Mouse (Mus musculus): ENCODE measurements around the gene Fam98a. TPM values are rescaled to one million over a fixed set of nuclear protein-coding genes. Genes with fewer than 3 reads are reported as not detected.

Fam98a gene
- polyA plus RNA-seq (2016; fragmentation: Nextera tagmentation; extraction: Ambion mirVana), result 26.4 and 28.8 TPM in 2 replicates

GRCm38 (mm10) chr17:75551512-75552400, at the start of gene Fam98a:
Gene Fam98a, minus strand, starts transcription at chr17:75551946.
- peaks cover 16% of the 10 kb centered on the region for H3K36me3 ChIP-seq
- H3K4me3 ChIP-seq, result peak within 1 kb of the TSS; percentile 89
- no peaks in the 10 kb centered on the region for H3K27me3 ChIP-seq (ENCODE audit: insufficient read depth, poor library complexity, severe bottlenecking)
- DNase-seq (ENCODE audit: low spot score), result peak; percentile 100
- under 1% methylated on average over 56 of the region's 56 CpGs for WGBS
- peak within 1 kb of the TSS; percentile 94 for H3K27ac ChIP-seq
- H3K4me1 ChIP-seq, result peaks cover 5% of the 10 kb centered on the region; the same call in 1 of the 2 replicates
- no peaks in the 10 kb centered on the region for H3K9me3 ChIP-seq

GRCm38 (mm10) chr17:75598652-75599051, 46.9 kb upstream of the Fam98a start:
- no peak for DNase-seq (ENCODE audit: low spot score)
- Histone ChIP-seq H3K27me3 (ENCODE audit: insufficient read depth, poor library complexity, severe bottlenecking) (no peaks in the 10 kb centered on the region), H3K4me3 (no peak overlapping the region), H3K36me3 (no peaks in the 10 kb centered on the region), H3K9me3 (no peaks in the 10 kb centered on the region), H3K27ac (no peak overlapping the region), H3K4me1 (no peaks in the 10 kb centered on the region)
- WGBS, result 79% methylated on average over 3 of the region's 3 CpGs

- H3K4me1 ChIP-seq, result no peaks in the 10 kb centered on the region
- WGBS, result 78% methylated on average over 1 of the region's 1 CpGs
Observed at GRCm38 (mm10) chr17:75582738-75583137, 31.0 kb upstream of the Fam98a start.

GRCm38 (mm10) chr17:75575608-75576007, 23.9 kb upstream of the Fam98a start:
- Histone ChIP-seq H3K27ac (no peak overlapping the region), H3K9me3 (no peaks in the 10 kb centered on the region), H3K36me3 (no peaks in the 10 kb centered on the region), H3K27me3 (ENCODE audit: insufficient read depth, poor library complexity, severe bottlenecking) (no peaks in the 10 kb centered on the region), H3K4me1 (no peaks in the 10 kb centered on the region), H3K4me3 (no peak overlapping the region)
- 56% methylated on average over 7 of the region's 7 CpGs for WGBS
- no peak for DNase-seq (ENCODE audit: low spot score)

More at GRCm38 (mm10) chr17:75582738-75583137, 31.0 kb upstream of the Fam98a start:
- H3K4me3 ChIP-seq, result no peak overlapping the region
- no peak for DNase-seq (ENCODE audit: low spot score)
- H3K36me3 ChIP-seq, result no peaks in the 10 kb centered on the region
- no peaks in the 10 kb centered on the region for H3K27me3 ChIP-seq (ENCODE audit: insufficient read depth, poor library complexity, severe bottlenecking)
- no peak overlapping the region for H3K27ac ChIP-seq
- no peaks in the 10 kb centered on the region for H3K9me3 ChIP-seq

- DNase-seq (ENCODE audit: low spot score), result no peak
- WGBS, result 82% methylated on average over 2 of the region's 2 CpGs
Observed at GRCm38 (mm10) chr17:75558041-75558440, 6.3 kb upstream of the Fam98a start.

GRCm38 (mm10) chr17:75557031-75557430, 5.3 kb upstream of the Fam98a start:
- no peaks in the 10 kb centered on the region for H3K27me3 ChIP-seq (ENCODE audit: insufficient read depth, poor library complexity, severe bottlenecking)
- no peaks in the 10 kb centered on the region for H3K36me3 ChIP-seq
- no peak overlapping the region for H3K4me3 ChIP-seq
- H3K9me3 ChIP-seq, result no peaks in the 10 kb centered on the region
- H3K27ac ChIP-seq, result no peak overlapping the region
- H3K4me1 ChIP-seq, result no peaks in the 10 kb centered on the region
- 71% methylated on average over 3 of the region's 3 CpGs for WGBS
- no peak for DNase-seq (ENCODE audit: low spot score)

More at GRCm38 (mm10) chr17:75558041-75558440, 6.3 kb upstream of the Fam98a start:
- Histone ChIP-seq H3K27me3 (ENCODE audit: insufficient read depth, poor library complexity, severe bottlenecking) (no peaks in the 10 kb centered on the region), H3K4me3 (no peak overlapping the region), H3K36me3 (no peaks in the 10 kb centered on the region), H3K9me3 (no peaks in the 10 kb centered on the region), H3K4me1 (no peaks in the 10 kb centered on the region), H3K27ac (no peak overlapping the region)

- H3K27ac ChIP-seq, result peak overlapping the region; percentile 94
- DNase-seq (ENCODE audit: low spot score), result no peak
- peaks cover 25% of the 10 kb centered on the region for H3K36me3 ChIP-seq
- WGBS, result 38% methylated on average over 11 of the region's 11 CpGs
- peaks cover 5% of the 10 kb centered on the region; the same call in 1 of the 2 replicates for H3K4me1 ChIP-seq
- H3K27me3 ChIP-seq (ENCODE audit: insufficient read depth, poor library complexity, severe bottlenecking), result no peaks in the 10 kb centered on the region
- peak overlapping the region; percentile 89 for H3K4me3 ChIP-seq
- no peaks in the 10 kb centered on the region for H3K9me3 ChIP-seq
Observed at GRCm38 (mm10) chr17:75550771-75551413, 854 bp downstream of the Fam98a start.

- DNase-seq (ENCODE audit: low spot score), result no peak
- Histone ChIP-seq H3K27me3 (ENCODE audit: insufficient read depth, poor library complexity, severe bottlenecking) (no peaks in the 10 kb centered on the region), H3K27ac (no peak overlapping the region), H3K4me1 (peaks cover 20% of the 10 kb centered on the region), H3K9me3 (no peaks in the 10 kb centered on the region), H3K4me3 (no peak overlapping the region), H3K36me3 (peaks cover 55% of the 10 kb centered on the region)
- WGBS, result 29% methylated on average over 7 of the region's 7 CpGs
Observed at GRCm38 (mm10) chr17:75544262-75544661, 7.5 kb downstream of the Fam98a start.

- no peaks in the 10 kb centered on the region for H3K27me3 ChIP-seq (ENCODE audit: insufficient read depth, poor library complexity, severe bottlenecking)
- H3K9me3 ChIP-seq, result no peaks in the 10 kb centered on the region
- no peak for DNase-seq (ENCODE audit: low spot score)
- 24% methylated on average over 7 of the region's 7 CpGs for WGBS
- H3K4me3 ChIP-seq, result no peak overlapping the region
- peaks cover 59% of the 10 kb centered on the region for H3K36me3 ChIP-seq
- peaks cover 20% of the 10 kb centered on the region for H3K4me1 ChIP-seq
- no peak overlapping the region for H3K27ac ChIP-seq
Observed at GRCm38 (mm10) chr17:75543434-75543833, 8.3 kb downstream of the Fam98a start.

GRCm38 (mm10) chr17:75539841-75540240, 11.9 kb downstream of the Fam98a start:
- H3K27me3 ChIP-seq (ENCODE audit: insufficient read depth, poor library complexity, severe bottlenecking), result no peaks in the 10 kb centered on the region
- peaks cover 14% of the 10 kb centered on the region for H3K4me1 ChIP-seq
- no peaks in the 10 kb centered on the region for H3K9me3 ChIP-seq
- H3K27ac ChIP-seq, result no peak overlapping the region
- peaks cover 42% of the 10 kb centered on the region for H3K36me3 ChIP-seq
- 72% methylated on average over 5 of the region's 5 CpGs for WGBS
- DNase-seq (ENCODE audit: low spot score), result no peak
- H3K4me3 ChIP-seq, result no peak overlapping the region

GRCm38 (mm10) chr17:75539130-75539529, 12.6 kb downstream of the Fam98a start:
- no peaks in the 10 kb centered on the region for H3K27me3 ChIP-seq (ENCODE audit: insufficient read depth, poor library complexity, severe bottlenecking)
- H3K36me3 ChIP-seq, result peaks cover 35% of the 10 kb centered on the region
- peaks cover 14% of the 10 kb centered on the region for H3K4me1 ChIP-seq
- no peak overlapping the region for H3K27ac ChIP-seq
- no peak overlapping the region for H3K4me3 ChIP-seq
- DNase-seq (ENCODE audit: low spot score), result no peak
- no peaks in the 10 kb centered on the region for H3K9me3 ChIP-seq
- WGBS, result 83% methylated on average over 6 of the region's 6 CpGs

- Histone ChIP-seq H3K9me3 (no peaks in the 10 kb centered on the region), H3K4me3 (no peak overlapping the region), H3K27me3 (ENCODE audit: insufficient read depth, poor library complexity, severe bottlenecking) (no peaks in the 10 kb centered on the region), H3K27ac (no peak overlapping the region), H3K4me1 (peaks cover 8% of the 10 kb centered on the region), H3K36me3 (peaks cover 35% of the 10 kb centered on the region)
- no peak for DNase-seq (ENCODE audit: low spot score)
- 87% methylated on average over 12 of the region's 12 CpGs for whole genome bisulfite sequencing
Observed at GRCm38 (mm10) chr17:75538431-75538830, 13.3 kb downstream of the Fam98a start.

- Histone ChIP-seq H3K9me3 (no peaks in the 10 kb centered on the region), H3K27me3 (ENCODE audit: insufficient read depth, poor library complexity, severe bottlenecking) (no peaks in the 10 kb centered on the region), H3K4me1 (peaks cover 7% of the 10 kb centered on the region), H3K36me3 (peaks cover 31% of the 10 kb centered on the region), H3K4me3 (no peak overlapping the region), H3K27ac (no peak overlapping the region)
- DNase-seq (ENCODE audit: low spot score), result no peak
- 86% methylated on average over 7 of the region's 7 CpGs for WGBS
Observed at GRCm38 (mm10) chr17:75537050-75537445, 14.7 kb downstream of the Fam98a start.
